Mouse (Mus musculus) heart, adult 9 months (tissue): ENCODE data around the gene Dmap1.
A peak's percentile ranks its signal among the peaks of the same experiment; 100 is the strongest.

Source experiments
- DNase-seq, 2 experiments: peaks; one replicate each; pipeline ENCODE4 v3.0.0; 2022; ENCODE audit warnings: low spot score in 2 of 2

Dmap1 gene

GRCm38 (mm10) chr4:117655500-117655863 lies 26.6 kb downstream of the Dmap1 start:
- no peak for DNase-seq

GRCm38 (mm10) chr4:117654703-117655499 lies 27.2 kb downstream of the Dmap1 start:
- no peak for DNase-seq

GRCm38 (mm10) chr4:117654016-117654702 lies 27.9 kb downstream of the Dmap1 start:
- DNase-seq, result no peak

- no peak for DNase-seq
These were observed 29.3 kb downstream of the Dmap1 start for GRCm38 (mm10) chr4:117652727-117653126.

- DNase-seq, result no peak
These were observed 30.4 kb downstream of the Dmap1 start for GRCm38 (mm10) chr4:117651626-117652101.

GRCm38 (mm10) chr4:117646926-117647755 lies 34.9 kb downstream of the Dmap1 start:
- DNase-seq, result no peak

GRCm38 (mm10) chr4:117646496-117646895 lies 35.6 kb downstream of the Dmap1 start:
- no peak for DNase-seq

GRCm38 (mm10) chr4:117645859-117646258 lies 36.2 kb downstream of the Dmap1 start:
- DNase-seq, result no peak

- no peak for DNase-seq
These were observed 37.0 kb downstream of the Dmap1 start for GRCm38 (mm10) chr4:117645031-117645435.

GRCm38 (mm10) chr4:117641804-117642203 lies 40.3 kb downstream of the Dmap1 start:
- no peak for DNase-seq

- DNase-seq, result peak in 1 of 2 experiments; percentile 76
These were observed 41.0 kb downstream of the Dmap1 start for GRCm38 (mm10) chr4:117640925-117641703.

- no peak for DNase-seq
These were observed 45.0 kb downstream of the Dmap1 start for GRCm38 (mm10) chr4:117636891-117637613.

GRCm38 (mm10) chr4:117636152-117636551 lies 45.9 kb downstream of the Dmap1 start:
- no peak for DNase-seq

GRCm38 (mm10) chr4:117634642-117635041 lies 47.4 kb downstream of the Dmap1 start:
- no peak for DNase-seq

GRCm38 (mm10) chr4:117633527-117633926 lies 48.5 kb downstream of the Dmap1 start:
- no peak for DNase-seq

- DNase-seq, result no peak
These were observed 51.9 kb downstream of the Dmap1 start for GRCm38 (mm10) chr4:117630053-117630670.

GRCm38 (mm10) chr4:117628464-117628863 lies 53.6 kb downstream of the Dmap1 start:
- DNase-seq, result no peak
